Mouse (Mus musculus) spleen, postnatal 4 days (tissue): Measurements from ENCODE around the gene Xpo4.
"Not testable (repeated sequence)": the region's sequence is repeated elsewhere in the genome, so short reads cannot be mapped to it uniquely, and the experiment has no call there.

Experiments
- DNase-seq, 2 experiments: peaks; one replicate each; pipeline ENCODE4 v3.0.0; 2022; ENCODE audit warnings: low spot score in 2 of 2

Gene Xpo4

DNA sequence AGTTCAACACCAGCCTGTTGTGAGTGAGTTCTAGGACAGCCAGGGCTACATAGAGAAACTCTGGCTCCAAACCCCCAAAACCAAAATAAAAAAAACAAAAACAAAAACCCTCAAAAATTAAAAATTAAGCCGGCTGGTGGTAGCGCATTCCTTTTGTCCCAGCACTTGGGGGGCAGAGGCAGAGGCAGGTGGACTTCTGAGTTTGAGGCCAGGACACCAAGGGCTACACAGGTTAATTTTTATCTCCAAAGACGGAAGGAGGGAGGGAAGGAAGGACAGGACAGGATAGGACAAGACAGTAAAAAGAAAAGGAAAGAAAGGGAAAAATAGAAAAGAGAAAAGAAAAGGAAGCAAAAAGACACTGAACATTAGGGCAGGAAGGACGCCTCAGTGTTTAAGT is 17.5 kb upstream of the Xpo4 start:
- DNase-seq: no peak

DNA sequence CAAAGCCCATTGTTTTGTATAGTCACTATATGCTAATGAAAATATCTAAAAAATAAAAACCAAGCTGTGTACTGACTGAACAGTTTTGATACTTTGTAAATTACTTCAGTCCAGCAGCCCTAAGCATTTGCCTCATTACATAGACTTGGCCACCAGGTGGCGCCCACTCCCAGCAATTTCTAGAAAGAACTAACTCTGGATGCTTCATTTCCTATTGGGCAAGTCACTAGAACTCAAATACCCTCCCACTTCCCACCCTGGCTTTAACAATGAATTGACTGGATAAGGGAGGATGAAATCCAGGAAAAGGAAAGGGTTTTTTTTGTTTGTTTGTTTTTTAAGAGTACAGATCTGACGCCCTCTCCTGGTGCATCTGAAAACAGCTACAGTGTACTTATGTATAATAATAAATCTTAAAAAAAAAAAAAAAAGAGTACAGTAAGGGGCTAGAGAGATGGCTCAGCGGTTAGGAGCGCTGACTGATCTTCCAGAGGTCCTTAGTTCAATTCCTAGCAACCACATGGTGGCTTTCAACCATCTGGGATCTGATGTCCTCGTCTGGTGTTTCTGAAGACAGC is 14.8 kb upstream of the Xpo4 start:
- peak; percentile 78 to 92 for DNase-seq

DNA sequence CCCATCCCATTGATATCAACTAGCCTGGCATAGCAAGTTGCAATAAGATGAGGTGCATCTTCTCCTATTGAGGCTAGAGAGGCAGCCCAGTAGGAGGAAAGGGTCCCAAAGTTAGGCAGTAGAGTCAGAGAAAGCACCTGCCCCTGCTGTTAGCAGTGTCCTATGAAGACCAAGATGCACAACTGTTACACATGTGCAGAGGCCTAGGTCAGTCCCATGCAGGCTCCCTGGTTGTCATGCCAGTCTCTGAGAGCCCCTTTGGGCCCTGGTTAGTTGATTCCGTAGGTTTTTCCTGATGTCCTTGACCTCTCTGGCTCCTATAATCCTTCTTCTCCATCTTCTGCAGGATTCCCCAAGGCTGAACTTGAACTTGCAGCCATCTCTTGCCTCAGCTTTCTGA is 14.3 kb upstream of the Xpo4 start:
- no peak for DNase-seq

DNA sequence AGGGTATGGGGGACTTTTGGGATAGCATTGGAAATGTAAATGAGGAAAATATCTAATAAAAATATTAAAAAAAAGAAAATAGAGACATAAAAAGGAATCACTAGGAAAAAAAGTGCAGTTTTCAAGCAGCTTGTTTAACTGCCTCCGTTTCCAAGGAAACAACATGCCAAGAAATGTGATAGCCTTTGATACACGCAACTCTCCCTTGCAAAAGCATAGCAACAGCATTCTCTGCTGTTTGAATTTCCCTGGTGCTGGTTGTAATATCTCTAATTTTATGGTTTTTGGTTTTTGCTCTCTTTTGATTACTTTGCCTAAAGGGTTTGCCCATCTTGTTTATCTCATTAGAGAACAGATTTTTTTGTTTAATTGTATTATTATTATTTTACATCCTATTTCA is 10.3 kb upstream of the Xpo4 start:
- no peak for DNase-seq

GRCm38 (mm10) chr14:57665628-57665950 is 359 bp upstream of the Xpo4 start:
- no peak for DNase-seq

DNA sequence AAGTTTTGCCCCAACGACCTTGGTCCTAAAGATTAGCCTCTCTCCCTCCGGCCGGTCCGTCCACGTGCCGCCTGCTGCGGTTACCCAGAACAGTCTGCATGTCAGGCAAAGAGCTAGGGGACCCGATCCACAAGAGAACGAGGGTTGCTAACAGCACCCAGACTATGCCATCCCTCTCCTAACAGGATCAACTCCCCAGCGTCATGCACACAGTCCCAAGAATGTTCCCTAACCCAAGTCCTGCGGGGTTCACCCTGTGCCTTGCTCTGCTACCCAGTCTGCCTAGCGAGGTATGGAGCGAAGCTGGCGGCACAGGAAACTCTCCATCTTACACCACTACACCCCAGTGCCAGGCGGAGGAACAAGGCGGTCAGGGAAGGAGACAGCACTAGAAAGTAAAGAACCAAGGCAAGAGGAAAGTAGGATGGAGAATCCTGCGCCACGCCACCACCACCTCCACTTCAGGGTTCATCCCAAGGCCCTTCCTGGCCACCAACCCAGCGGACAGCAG is 864 bp downstream of the Xpo4 start:
- DNase-seq: peak; percentile 40 to 75

DNA sequence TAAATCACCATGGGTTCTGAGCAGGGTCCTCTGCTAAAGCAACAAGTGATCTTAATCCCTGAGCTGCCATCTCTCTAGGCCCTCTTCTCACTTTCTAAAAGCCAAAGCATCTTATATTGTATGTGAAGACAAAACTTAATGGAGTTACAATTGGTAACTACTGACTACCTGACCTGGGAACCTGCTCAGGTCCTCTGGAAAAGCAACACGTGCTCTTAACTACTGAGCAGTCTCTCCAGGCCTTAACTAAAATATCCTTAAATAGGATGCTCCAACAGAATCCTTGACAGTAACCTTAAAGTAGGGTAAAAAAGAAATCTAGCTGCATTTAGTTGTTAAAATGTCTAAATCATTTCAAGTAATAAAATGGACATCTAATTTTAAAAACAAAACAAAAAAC is 1.6 kb downstream of the Xpo4 start:
- DNase-seq: no peak

GRCm38 (mm10) chr14:57658301-57658700 is 6.9 kb downstream of the Xpo4 start:
- no peak for DNase-seq

DNA sequence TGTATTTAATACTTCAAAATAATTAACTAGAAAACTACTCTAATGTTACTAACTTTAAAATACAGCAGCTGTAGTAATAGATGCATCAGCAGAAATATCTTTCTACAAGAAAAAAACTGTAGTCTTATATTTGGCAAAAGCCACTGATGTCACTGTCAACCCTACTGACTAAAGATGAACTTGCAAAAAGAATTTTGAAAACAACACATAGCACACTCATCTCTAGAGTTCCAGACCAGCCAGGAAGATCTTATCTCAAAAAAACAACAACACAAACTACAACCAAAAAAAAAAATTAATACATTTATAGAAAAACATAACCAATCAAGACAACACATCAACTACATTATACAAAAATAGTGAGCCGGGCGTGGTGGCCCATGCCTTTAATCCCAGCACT is 7.7 kb downstream of the Xpo4 start:
- no peak for DNase-seq

DNA sequence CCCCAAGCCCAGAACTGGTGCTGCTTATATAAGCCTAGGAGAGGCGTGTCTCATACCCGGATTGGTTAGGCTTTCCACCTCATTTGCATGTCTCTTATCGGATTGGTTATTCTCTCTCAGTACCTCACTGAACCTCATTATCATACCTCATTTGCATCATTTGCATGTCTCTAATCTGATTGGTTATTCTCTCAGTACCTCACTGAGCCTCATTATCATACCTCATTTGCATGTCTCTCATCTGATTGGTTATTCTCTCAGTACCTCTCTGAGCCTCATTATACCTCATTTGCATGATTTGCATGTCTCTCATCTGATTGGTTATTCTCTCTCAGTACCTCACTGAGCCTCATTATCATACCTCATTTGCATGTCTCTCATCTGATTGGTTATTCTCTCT is 8.7 kb downstream of the Xpo4 start:
- DNase-seq: not testable (repeated sequence)

DNA sequence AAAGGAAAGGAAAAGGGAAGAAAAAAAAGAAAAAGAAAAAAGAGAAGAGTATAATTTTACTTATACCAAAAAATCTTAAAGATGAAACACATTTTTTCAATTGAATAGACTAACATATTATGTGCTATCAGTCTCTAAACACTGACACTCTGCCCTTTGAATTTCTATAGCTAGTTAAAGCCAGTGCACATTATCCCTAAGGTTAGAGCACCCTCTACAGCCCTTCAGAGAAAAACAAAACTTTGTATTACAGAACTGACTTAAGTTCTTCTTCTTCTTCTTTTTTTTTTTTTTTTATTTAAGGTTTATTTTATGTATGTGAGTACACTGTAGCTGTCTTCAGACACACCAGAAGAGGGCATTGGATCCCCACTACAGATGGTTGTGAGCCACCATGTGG is 15.7 kb downstream of the Xpo4 start:
- no peak for DNase-seq

DNA sequence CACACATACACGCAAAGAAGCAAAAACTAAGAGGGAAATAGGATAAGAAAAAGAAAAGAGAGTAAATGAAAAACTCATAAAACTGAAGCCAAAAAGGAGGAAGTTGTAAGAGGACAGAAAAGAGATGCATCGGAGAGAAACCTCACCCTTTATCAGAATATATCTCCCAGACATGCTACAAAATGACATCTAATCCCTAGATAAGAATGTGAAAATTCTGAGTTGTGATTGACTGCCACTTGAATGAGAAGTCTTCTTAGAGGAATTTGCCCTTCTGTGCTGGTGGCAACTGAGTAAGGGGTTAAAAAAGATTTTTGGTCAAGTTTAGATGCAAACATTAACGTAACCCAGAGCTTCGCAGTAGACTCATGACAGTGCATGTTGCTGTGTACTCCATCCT is 19.1 kb downstream of the Xpo4 start:
- no peak for DNase-seq

- no peak for DNase-seq
Observed at GRCm38 (mm10) chr14:57639153-57639552, 26.1 kb downstream of the Xpo4 start.

DNA sequence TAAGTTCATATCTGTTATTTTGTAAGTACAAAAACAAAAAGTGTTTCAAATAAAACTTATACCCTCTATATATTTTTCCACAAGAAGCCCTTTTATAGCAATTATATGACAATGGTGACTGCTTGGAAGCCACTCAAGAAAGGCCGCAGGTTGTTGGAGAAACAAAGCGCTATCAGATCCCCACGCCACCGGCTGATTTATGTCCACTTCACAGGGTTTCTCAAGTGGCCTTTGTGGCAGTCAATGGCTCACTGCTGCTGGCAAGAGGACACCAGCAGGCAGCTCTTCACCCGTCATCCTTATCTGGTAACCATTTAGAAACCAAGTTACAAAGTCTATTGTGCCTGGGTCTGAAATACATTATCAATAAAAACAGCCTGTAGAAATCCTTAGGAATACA is 31.1 kb downstream of the Xpo4 start:
- DNase-seq: no peak

- no peak for DNase-seq
Observed at GRCm38 (mm10) chr14:57629595-57629994, 35.6 kb downstream of the Xpo4 start.

DNA sequence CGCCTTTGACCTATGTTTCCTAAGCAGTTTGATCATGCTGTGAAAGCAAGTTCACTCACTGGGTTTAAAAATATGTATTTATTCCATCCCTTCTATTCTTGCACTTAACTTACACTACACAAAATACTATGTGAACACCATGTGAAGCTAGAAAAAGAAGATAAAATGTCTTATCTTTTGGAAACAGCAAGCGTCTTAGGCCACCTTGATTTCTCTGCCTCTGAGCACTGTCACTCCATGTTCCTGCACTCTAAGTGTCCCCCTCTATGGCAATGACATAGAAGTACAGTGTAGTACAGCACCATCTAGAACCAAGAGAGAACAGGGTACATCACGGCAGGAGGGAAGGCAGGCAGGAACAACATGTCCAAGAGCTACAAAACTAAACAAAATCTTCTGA is 42.3 kb downstream of the Xpo4 start:
- no peak for DNase-seq

GRCm38 (mm10) chr14:57621699-57622098 is 43.5 kb downstream of the Xpo4 start:
- DNase-seq: no peak

GRCm38 (mm10) chr14:57620598-57621236 is 44.5 kb downstream of the Xpo4 start:
- DNase-seq: no peak

- DNase-seq: no peak
Observed at GRCm38 (mm10) chr14:57619487-57619886, 45.7 kb downstream of the Xpo4 start.

DNA sequence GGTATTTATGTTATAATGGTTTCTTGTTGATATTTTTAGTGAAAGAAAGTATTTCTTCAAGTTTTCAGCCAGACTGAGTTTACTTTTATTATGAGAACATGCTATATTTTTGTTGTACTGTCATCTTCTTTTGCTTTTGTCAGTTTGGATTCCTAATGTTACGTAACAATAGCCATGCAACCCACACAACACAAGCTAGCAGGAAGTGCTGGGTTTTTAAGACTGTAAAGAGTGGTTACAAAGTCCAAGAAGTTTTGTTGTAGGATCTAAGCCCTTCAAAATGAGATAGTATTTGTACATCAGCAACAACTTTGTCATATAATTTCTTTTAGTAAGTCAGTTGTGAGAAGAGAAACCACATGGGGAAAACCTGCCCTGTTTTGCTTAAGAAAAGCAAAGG is 47.6 kb downstream of the Xpo4 start:
- DNase-seq: no peak

DNA sequence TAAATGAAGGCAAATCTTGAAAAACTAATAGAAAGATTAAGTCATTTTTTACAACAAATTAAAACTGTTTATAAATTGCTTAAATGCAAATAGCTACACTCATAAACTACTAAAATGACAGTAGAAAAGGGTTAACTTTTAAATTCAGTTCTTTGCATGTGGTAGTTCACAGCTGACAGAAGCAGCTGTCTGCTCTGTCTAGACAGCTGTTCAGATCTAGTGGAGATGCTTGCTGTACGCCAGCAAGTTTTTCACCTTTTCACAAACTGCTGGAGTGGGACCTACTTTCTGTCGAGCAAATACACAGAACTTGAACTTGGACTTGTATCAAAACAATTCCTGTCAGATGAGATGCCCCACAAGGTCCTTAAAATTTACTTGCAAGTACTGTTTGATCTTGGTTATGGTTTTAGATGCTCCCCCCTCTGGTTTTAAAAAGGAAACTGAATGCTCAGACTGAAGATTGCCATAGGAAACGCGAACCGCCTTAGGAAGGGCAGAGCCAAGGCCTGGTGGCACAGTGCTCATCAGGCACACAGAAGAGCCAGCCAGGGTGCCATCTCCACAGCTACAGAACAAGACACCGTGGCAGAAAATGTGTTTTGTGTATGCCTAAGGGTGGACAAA is 48.8 kb downstream of the Xpo4 start:
- no peak for DNase-seq

- DNase-seq: no peak
Observed at GRCm38 (mm10) chr14:57615828-57616227, 49.4 kb downstream of the Xpo4 start.

DNA sequence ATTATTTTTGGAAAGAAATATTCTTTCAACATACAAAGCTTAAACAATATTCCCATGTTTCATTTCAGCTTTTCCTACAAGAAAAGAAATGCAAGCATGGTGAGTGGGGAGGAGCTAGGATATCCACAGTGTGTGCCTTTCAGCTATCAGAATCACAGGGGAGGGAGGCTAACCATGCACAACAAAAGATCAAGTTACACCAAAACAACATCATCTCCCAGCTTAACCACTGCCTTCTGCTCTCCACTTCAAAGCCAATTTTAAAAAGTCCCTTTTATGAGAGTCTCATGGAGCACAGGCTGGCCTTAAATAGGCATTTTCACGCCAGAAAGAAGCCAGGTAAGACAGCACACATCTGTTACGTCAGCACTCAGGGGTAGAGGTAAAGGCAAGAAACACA is 54.2 kb downstream of the Xpo4 start:
- DNase-seq: no peak
